Mouse (Mus musculus): ENCODE results near the gene S100a13.

S100a13 gene

DNA sequence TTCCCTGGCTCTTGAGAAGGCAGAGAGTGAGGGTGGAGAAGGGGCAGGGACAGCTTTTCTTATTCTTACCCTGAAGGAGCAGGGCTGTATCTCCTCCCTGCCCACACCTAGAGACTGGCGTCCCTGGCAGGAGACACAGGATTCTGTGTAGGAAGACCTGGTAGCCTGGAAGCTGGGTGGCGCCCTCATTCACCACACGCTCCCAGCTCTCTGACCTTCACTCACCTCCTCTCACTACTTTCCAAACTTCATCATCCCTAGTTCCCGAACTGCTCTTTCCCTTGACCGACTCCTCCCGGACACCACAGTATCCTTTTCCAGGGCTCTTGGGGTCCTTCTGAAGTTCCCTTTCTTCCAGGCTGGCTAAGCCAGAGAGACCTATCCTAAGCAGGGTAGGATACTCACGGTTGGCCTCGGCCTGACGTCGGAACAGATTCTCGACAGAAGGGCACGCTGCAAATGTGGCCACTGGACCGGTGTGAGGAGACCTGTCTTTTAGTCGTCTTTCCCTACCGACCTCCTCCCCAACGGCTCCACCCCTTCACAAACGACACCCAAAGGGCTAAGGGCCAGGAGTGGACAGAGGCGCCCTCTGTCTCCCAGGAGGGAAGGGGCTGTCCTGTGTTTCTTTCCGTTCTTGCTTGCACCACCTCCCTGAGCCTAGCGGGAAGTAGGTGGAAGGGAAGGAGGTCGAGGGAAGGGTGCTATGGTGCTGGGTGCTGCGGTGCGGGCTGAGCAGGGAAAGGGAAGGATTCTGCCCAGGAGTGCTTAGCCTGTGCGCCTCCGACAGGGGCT is at the start of gene S100a13, which contains the start of gene S100a1:
Gene S100a13 (plus strand): TSS at position 640 of the 795 bp plus-strand sequence.
Gene S100a1 (minus strand): TSS at position 597 of the 795 bp plus-strand sequence.
- DNase-seq (ENCODE audit: low spot score) = no peak

GRCm38 (mm10) chr3:90464552-90465080 is 49.6 kb upstream of the S100a13 start:
- no peak for DNase-seq (ENCODE audit: low spot score)

DNA sequence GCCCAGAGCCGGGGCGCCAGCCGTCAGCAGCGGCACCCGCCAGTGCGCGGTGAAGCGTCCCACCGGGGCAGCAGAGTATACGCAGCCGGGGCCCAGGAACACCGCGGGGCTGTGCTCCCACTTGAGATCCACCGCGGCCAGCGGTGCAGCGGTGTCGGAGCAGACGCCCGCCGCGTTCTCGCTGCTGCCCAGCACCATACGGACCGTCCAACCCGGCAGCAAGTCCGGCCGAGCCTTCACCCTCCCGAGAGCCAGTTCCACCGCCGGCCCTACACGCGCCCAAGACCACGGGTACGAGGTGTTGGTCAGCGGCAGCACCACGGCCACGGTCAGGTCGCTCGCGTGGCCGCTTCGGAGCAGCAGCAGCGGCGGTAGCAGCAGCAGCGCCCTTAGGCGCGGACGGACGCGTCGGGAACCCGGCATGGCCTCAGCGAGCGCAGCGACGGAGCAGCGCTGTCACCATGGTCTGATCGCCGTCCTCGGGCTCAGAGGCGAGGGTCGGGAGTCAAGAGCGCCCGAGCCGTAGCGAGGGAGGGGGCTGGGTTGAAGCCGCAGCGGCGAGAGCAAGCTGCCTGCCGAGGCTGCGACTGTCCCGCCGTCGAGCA is 49.1 kb upstream of the S100a13 start:
- no peak for DNase-seq (ENCODE audit: low spot score)

- no peak for DNase-seq (ENCODE audit: low spot score)
Measured at GRCm38 (mm10) chr3:90465686-90466310, 48.4 kb upstream of the S100a13 start, which contains the start of gene Npr1. Gene Npr1 (minus strand): TSS chr3:90465866.

DNA sequence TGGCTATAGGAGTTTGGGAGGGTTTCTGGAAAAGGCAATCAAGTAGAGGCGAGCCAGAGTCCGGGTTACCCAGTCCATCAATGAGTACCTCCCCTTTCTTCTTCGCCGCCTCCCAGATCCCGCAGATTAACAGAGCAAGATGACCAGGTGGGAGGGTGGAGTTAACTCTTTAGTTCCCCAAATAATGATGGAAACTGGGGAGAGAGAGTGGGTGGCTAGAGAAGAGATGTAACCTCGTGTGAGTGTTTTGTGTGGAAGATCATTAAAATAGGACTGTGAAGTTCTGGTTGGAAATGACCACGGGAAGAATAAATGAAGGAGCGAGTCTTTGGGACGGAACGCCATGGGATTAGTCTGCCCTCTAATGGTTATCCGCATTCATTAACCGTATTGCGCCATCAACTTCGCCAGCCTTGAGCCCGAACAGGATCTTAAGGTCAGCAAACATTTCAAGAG is 47.9 kb upstream of the S100a13 start:
- no peak for DNase-seq (ENCODE audit: low spot score)

- DNase-seq (ENCODE audit: low spot score) = no peak
Measured at GRCm38 (mm10) chr3:90467618-90468300, 46.5 kb upstream of the S100a13 start.

GRCm38 (mm10) chr3:90472213-90472612 is 42.0 kb upstream of the S100a13 start:
- DNase-seq (ENCODE audit: low spot score) = no peak

GRCm38 (mm10) chr3:90475151-90475830 is 38.9 kb upstream of the S100a13 start:
- DNase-seq (ENCODE audit: low spot score) = no peak

DNA sequence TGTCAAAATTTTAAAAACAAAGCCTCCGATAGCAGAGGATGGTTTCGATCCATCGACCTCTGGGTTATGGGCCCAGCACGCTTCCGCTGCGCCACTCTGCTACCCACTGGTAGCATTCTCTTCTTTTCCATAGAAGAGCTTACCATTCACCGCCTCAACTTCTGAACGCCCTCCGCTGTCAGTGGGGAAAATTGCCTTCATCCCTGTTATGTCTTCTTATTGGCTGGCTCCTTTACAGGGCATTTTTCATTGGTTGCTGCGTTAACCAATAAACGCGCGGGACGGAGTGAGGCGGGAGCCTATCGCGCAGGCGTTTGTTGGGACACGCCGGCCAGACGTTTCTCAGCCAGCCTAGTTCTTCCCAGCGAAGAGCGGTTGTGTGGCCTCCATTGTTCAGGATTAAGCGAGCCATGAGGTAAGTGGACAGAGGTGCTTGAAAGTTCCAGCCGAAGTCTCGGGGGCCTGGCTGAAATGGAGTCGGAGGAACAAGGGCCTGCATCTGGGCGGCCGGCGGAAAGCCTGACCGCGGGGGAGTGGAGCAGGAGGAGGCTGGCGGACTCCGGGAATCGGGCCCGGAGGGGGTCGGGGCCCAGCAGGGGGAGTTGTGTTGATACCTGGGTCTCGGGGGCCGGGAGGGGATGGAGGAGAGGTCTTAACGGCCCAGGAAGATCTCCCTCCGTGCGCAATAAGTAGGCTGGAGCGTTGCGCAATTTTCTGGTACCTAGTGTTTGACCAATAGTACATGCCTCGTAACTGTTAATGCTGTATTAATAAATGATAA is 38.2 kb upstream of the S100a13 start, which contains the start of gene Ilf2:
Gene Ilf2 (plus strand): TSS at position 296 of the 781 bp plus-strand sequence.
- peak; percentile 92 for DNase-seq (ENCODE audit: low spot score)

GRCm38 (mm10) chr3:90486998-90487397 is 27.2 kb upstream of the S100a13 start:
- DNase-seq (ENCODE audit: low spot score) = no peak

DNA sequence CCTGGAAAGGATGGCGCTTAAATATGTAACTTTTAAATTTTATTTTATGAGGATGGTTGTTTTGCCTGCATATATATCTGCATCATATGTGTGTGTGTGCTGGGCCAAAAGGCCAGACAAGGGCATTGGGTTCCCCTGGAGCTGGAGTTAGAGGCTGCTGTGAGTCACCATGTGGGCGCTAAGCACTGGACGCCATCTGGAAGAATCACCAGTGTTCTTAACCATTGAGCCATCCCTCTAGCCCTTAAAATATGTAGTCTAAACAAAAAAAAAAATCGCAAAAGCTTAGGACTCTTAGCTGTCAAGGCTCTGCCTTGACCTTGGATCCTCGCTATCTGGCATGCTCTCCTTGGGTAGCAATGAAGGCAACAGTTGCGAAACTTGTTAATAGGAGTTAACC is 25.7 kb upstream of the S100a13 start:
- DNase-seq (ENCODE audit: low spot score) = no peak

DNA sequence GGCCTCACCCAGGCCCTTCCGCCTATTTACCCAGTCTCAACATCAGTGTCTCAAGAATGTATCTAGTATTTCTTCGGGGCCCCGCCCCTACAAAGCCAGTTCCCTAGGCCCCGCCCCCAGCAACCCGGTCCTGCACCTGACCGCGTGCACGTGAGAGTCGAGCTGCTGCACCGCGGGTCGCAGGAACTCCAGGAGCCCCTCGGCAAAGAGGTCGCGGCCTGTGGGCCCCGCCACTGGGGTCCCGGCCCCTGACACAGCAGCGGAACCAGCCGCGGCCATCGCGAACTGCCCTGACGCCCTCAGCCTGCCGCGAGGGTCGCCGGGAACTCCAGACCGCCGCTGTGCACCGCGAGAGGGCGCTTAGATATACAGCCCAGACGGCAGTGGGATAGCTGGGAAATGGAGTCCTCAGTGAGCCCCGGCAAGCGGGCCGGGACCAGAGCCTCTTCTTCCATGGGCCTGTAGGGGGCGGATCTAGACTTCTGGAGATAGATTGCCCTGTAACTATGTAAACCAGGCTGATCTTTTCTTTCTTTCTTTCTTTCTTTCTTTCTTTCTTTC is 23.5 kb upstream of the S100a13 start, which contains the start of gene Snapin:
Gene Snapin (minus strand): TSS at position 338 of the 561 bp plus-strand sequence.
- DNase-seq (ENCODE audit: low spot score) = peak; percentile 90

DNA sequence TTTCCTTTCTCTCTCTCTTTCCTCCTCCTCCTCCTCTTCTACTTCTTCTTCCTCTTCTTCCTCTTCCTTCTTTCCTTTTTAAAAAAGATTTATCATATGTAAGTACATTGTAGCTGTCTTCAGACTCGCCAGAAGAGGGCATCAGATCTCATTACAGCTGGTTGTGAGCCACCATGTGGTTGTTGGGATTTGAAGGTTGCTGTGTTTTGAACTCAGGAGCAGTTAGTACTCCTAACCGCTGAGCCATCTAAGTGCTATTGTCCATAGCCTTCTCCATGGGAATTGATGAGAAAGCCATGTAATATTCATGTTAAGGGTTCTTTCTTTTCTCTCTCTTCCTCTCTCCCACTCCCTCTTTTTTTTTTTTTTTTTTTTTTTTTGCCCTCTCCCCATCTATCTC is 22.9 kb upstream of the S100a13 start:
- DNase-seq (ENCODE audit: low spot score) = no peak

GRCm38 (mm10) chr3:90493831-90494540 is 20.2 kb upstream of the S100a13 start:
- no peak for DNase-seq (ENCODE audit: low spot score)

DNA sequence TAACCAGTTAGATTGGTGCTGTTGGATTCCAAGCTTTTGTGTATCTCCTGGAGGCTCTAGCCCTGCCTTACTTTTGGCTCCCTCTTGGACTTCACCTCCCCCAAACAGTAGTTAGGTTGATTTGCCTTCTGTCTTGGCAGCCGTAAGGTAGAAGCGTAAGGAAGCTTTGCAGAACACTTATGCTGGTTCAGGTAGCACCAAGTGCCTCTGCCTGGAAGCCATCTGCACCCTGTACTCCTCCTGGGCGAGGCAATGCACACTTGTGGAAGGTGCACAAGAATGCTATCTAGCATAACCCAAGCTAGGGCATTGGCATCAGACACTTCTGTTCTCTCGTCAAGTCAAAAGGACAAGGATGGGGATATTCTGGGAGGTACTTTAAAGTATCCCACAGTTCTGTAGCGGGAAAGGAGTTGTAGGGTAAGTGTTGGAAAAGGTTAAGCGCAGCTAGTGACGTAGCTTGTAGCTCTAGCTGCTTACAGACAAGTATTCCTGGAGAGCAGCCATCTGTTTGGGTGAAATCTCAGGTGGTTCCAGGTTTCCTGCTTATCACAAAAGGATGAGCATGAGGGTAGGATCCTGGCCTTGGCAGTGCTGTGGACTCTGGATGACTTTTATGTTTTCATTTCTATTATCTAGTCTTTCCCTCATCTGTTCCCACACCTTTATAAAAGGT is 18.2 kb upstream of the S100a13 start:
- no peak for DNase-seq (ENCODE audit: low spot score)

GRCm38 (mm10) chr3:90497597-90497996 is 16.6 kb upstream of the S100a13 start:
- no peak for DNase-seq (ENCODE audit: low spot score)

DNA sequence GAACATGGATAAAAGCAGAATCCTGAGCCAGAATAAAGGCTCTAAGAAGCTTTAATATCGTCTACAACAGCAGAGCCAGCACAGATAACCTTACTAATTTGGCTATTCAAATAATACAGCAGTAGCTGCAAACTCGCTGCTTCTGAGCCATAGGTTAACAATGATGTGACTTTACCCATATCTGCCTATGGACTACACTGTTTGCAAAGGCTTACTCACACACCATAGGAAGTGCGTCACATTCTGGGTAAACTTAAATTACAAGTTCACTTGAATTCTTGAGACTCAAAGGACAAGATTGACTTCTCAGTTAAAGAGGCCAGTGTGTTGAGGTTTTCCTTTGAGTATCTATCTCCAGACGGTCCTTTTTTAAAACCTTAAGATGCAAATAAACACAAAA is 10.8 kb upstream of the S100a13 start:
- no peak for DNase-seq (ENCODE audit: low spot score)

GRCm38 (mm10) chr3:90505216-90505615 is 9.0 kb upstream of the S100a13 start:
- DNase-seq (ENCODE audit: low spot score) = no peak

- DNase-seq (ENCODE audit: low spot score) = no peak
Measured at GRCm38 (mm10) chr3:90506362-90506761, 7.9 kb upstream of the S100a13 start.
